Mouse (Mus musculus): ENCODE measurements around the gene Sars2.
"Not testable (repeated sequence)": the region's sequence is repeated elsewhere in the genome, so short reads cannot be mapped to it uniquely, and the experiment has no call there.

DNA sequence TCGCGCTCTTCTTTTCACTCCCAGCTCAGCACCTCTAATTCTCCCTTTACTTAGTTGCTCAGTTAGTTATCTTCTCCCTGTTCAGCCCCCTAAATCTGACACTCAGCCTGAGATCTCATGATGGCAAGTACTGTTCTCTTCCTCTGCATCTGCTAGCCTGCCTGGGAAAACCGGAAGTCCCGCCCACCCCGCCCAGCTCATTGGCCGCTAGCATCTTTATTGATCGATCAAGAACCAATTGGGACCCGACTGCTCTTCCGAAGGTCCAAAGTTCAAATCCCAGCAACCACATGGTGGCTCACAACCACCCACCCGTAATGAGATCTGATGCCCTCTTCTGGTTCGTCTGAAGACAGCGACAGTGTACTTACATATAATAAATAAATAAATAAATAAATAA is 40.5 kb upstream of the Sars2 start:
- TF ChIP-seq CTCF (IDR thresholded peaks at IDR 0.05; ENCODE audit: borderline replicate concordance, insufficient read depth, low read depth, low read length); POLR2A (IDR thresholded peaks at IDR 0.05; ENCODE audit: borderline replicate concordance, insufficient read depth, low read length): not testable (repeated sequence)

All from cerebellum, adult 2 months (tissue).